Mouse (Mus musculus) bone marrow macrophage, adult 2 months (primary cell): Measurements from ENCODE around the gene Tpd52l2.

ENCODE experiments used
- CTCF ChIP-seq: IDR thresholded peaks from 2 replicates; pipeline ENCODE4 v1.5.1; 2012; ENCODE audit warnings: low read depth, mild to moderate bottlenecking, low read length, moderate library complexity
- POLR2A ChIP-seq: IDR thresholded peaks from 2 replicates; pipeline ENCODE4 v1.6.1; 2012; ENCODE audit warnings: mild to moderate bottlenecking, low read depth, low read length, borderline replicate concordance

DNA sequence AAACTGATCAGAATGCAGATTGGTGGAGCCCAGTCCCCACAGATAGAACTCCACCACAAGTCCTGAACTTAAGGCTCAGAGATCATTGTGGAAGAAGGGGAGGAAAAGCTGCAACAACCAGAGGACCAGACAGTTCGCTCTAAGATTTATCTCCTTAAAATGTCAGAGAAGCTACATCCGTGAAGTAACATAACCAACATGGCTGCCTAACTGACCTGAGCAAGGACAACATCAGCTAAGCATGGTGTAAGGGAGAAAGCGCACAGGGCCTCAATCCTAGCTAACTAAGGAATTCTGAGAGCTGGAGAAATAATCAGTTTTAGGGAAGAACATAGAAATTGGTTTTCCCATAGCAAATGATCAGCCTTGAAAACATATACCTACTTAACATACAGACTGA lies 22.3 kb downstream of the Tpd52l2 start:
- TF ChIP-seq CTCF (no peak), POLR2A (no peak)
